ENCODE assay signal across 1 mouse cellular context in the genomic region with DNA sequence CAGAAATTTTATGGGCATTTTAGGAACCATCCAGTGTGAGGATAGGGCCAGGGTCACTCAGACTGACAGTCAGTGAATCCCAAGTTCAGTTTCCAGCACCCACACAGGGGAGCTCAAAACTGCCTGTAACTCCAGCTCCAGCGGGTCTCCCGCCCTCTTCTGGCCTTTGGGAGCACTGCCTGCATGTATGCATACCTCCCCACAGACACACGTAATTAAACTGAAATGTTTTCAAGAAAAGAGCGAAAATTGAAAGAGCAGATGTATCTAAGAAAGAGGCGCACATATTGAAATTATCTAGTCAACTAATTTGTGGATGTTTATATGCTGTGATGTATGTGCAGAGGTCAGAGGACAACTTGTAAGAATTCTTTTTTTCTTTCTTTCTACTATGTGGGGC.
TF ChIP-seq lines count a peak whose summit lies in the region.

No protein-coding gene starts in this region.

TF ChIP-seq in MEL, 35 proteins besides CTCF, POLR2A, EP300 and RAD21 (continued from another document):
- TF ChIP-seq GABPA (IDR thresholded peaks at IDR 0.05; ENCODE audit: low read depth, low read length): no peak
- TF ChIP-seq MXI1 (IDR thresholded peaks at IDR 0.05; ENCODE audit: low read depth, low read length): no peak
- TF ChIP-seq GATA1 (IDR thresholded peaks at IDR 0.05; ENCODE audit: low read depth, low read length): no peak
- no peak for TF ChIP-seq TCF12 (IDR thresholded peaks at IDR 0.05; ENCODE audit: low read depth, low read length)
- no peak for TF ChIP-seq MYC (IDR thresholded peaks at IDR 0.05; ENCODE audit: low read depth, low read length)
- TF ChIP-seq MAZ (IDR thresholded peaks at IDR 0.05; ENCODE audit: low read depth, low read length): no peak
- no peak for TF ChIP-seq ZKSCAN1 (IDR thresholded peaks at IDR 0.05; ENCODE audit: low read depth, low read length)
- no peak for TF ChIP-seq POLR2AphosphoS2 (IDR thresholded peaks at IDR 0.05; ENCODE audit: low read length)
- no peak for TF ChIP-seq SMC3 (IDR thresholded peaks at IDR 0.05; ENCODE audit: low read depth, low read length)
- TF ChIP-seq MAFK (IDR thresholded peaks at IDR 0.05; ENCODE audit: borderline replicate concordance, low read depth, low read length): no peak
- TF ChIP-seq ETS1 (IDR thresholded peaks at IDR 0.05; ENCODE audit: low read depth, low read length): no peak
- no peak for TF ChIP-seq BHLHE40 (IDR thresholded peaks at IDR 0.05; ENCODE audit: borderline replicate concordance, low read depth, low read length)
- TF ChIP-seq USF2 (IDR thresholded peaks at IDR 0.05; ENCODE audit: borderline replicate concordance in 1 of 2, insufficient read depth in 1 of 2, low read depth in 1 of 2, low read length in 2 of 2): no peak
- no peak for TF ChIP-seq ZC3H11A (IDR thresholded peaks at IDR 0.05; ENCODE audit: low read depth, low read length)
- no peak for TF ChIP-seq SIN3A (IDR thresholded peaks at IDR 0.05; ENCODE audit: low read length)
